Mouse (Mus musculus) MEL (cell line): ENCODE measurements around the gene Prox1. TPM values are rescaled to one million over a fixed set of nuclear protein-coding genes. Genes with fewer than 3 reads are reported as not detected.

Source experiments
- DNase-seq: peaks from one replicate; pipeline ENCODE4 v3.0.0; 2011; ENCODE audit warnings: low read depth, low spot score
- H3K27ac ChIP-seq: 2 replicates; pipeline ENCODE4 v1.5.1; 2012; ENCODE audit warnings: low read depth, mild to moderate bottlenecking, control low read depth, low read length, moderate library complexity; ENCODE audit not compliant: control insufficient read depth
- H3K27me3 ChIP-seq, 2 experiments: fragments of 150-350 bp in 1 of 2; sonication (generic) in 1 of 2; 2 replicates each; pipeline ENCODE4 v1.6.1; 2012; ENCODE audit warnings: low read length in 2 of 2, mild to moderate bottlenecking in 2 of 2, improper control_type of control experiment in 1 of 2, moderate library complexity in 1 of 2; ENCODE audit not compliant: insufficient read depth in 2 of 2, control insufficient read depth in 1 of 2
- H3K36me3 ChIP-seq, 2 experiments: 2 replicates each; pipeline ENCODE4 v1.6.1; 2012 to 2014; ENCODE audit warnings: low read length in 2 of 2, improper control_type of control experiment in 1 of 2, inconsistent platforms in 1 of 2, mild to moderate bottlenecking in 1 of 2; ENCODE audit not compliant: insufficient read depth in 2 of 2, control insufficient read depth in 1 of 2
- H3K4me1 ChIP-seq, 2 experiments: fragments of 150-350 bp in 1 of 2; sonication (generic) in 1 of 2; 2 replicates each; pipeline ENCODE4 v1.6.1; 2012; ENCODE audit warnings: low read length in 2 of 2, improper control_type of control experiment in 1 of 2, mild to moderate bottlenecking in 1 of 2; ENCODE audit not compliant: insufficient read depth in 2 of 2, control insufficient read depth in 1 of 2
- H3K4me3 ChIP-seq, 2 experiments: fragments of 150-350 bp in 1 of 2; sonication (generic) in 1 of 2; 2 replicates each; pipeline ENCODE4 v1.5.1; 2012; ENCODE audit warnings: low read depth in 2 of 2, low read length in 2 of 2, mild to moderate bottlenecking in 2 of 2, moderate library complexity in 2 of 2, control low read depth in 1 of 2, improper control_type of control experiment in 1 of 2; ENCODE audit not compliant: control insufficient read depth in 1 of 2, insufficient read depth in 1 of 2
- H3K79me2 ChIP-seq: 2 replicates; pipeline ENCODE4 v1.6.1; 2012; ENCODE audit warnings: mild to moderate bottlenecking, low read length, moderate library complexity; ENCODE audit not compliant: control insufficient read depth, poor library complexity, insufficient read depth
- H3K9ac ChIP-seq: 2 replicates; pipeline ENCODE4 v1.6.1; 2012; ENCODE audit warnings: low read depth, mild to moderate bottlenecking, control low read depth, low read length, moderate library complexity; ENCODE audit not compliant: control insufficient read depth, poor library complexity, severe bottlenecking
- H3K9me3 ChIP-seq: fragments of 150-350 bp; sonication (generic); replicated peaks from 2 replicates; pipeline ENCODE4 v1.6.1; 2012; ENCODE audit warnings: mild to moderate bottlenecking, low read length, improper control_type of control experiment, moderate library complexity; ENCODE audit not compliant: insufficient read depth
- CHD1 ChIP-seq: IDR thresholded peaks from 2 replicates; pipeline ENCODE4 v1.6.1; 2012; ENCODE audit warnings: low read depth, mild to moderate bottlenecking, inconsistent platforms, low read length, improper control_type of control experiment
- CHD2 ChIP-seq: IDR thresholded peaks from 2 replicates; pipeline ENCODE4 v1.6.1; 2011; ENCODE audit warnings: low read length, improper control_type of control experiment
- E2F4 ChIP-seq: IDR thresholded peaks from 2 replicates; pipeline ENCODE4 v1.6.1; 2011; ENCODE audit warnings: low read depth, low read length, improper control_type of control experiment, borderline replicate concordance
- GATA1 ChIP-seq: IDR thresholded peaks from 2 replicates; pipeline ENCODE4 v1.6.1; 2011; ENCODE audit warnings: low read depth, low read length, improper control_type of control experiment
- HCFC1 ChIP-seq: IDR thresholded peaks from 2 replicates; pipeline ENCODE4 v1.6.1; 2012; ENCODE audit warnings: low read depth, mild to moderate bottlenecking, inconsistent platforms, low read length, improper control_type of control experiment, moderate library complexity
- JUND ChIP-seq: IDR thresholded peaks from 2 replicates; pipeline ENCODE4 v1.6.1; 2011; ENCODE audit warnings: low read depth, mild to moderate bottlenecking, improper control_type of control experiment, low read length
- KAT2A ChIP-seq: conservative IDR thresholded peaks from 2 replicates; pipeline ENCODE4 v1.6.1; 2012; ENCODE audit warnings: low read depth, low read length, improper control_type of control experiment, inconsistent platforms
- MAFK ChIP-seq: IDR thresholded peaks from 2 replicates; pipeline ENCODE4 v1.6.1; 2011; ENCODE audit warnings: low read depth, mild to moderate bottlenecking, low read length, improper control_type of control experiment, borderline replicate concordance
- MAX ChIP-seq: IDR thresholded peaks from 2 replicates; pipeline ENCODE4 v1.6.1; 2011; ENCODE audit warnings: low read length, improper control_type of control experiment
- MAZ ChIP-seq: IDR thresholded peaks from 2 replicates; pipeline ENCODE4 v1.6.1; 2012; ENCODE audit warnings: low read depth, mild to moderate bottlenecking, inconsistent platforms, low read length, improper control_type of control experiment
- NELFE ChIP-seq: IDR thresholded peaks from 2 replicates; pipeline ENCODE4 v1.6.1; 2011; ENCODE audit warnings: low read depth, low read length, improper control_type of control experiment
- NRF1 ChIP-seq: IDR thresholded peaks from 2 replicates; pipeline ENCODE4 v1.6.1; 2014; ENCODE audit warnings: low read depth, mild to moderate bottlenecking, inconsistent platforms, low read length, improper control_type of control experiment, moderate library complexity; ENCODE audit not compliant: poor library complexity, insufficient read depth, severe bottlenecking
- POLR2A ChIP-seq, 2 experiments: IDR thresholded peaks; 2 replicates each; pipeline ENCODE4 v1.6.1; 2011 to 2012; ENCODE audit warnings: low read length in 2 of 2, mild to moderate bottlenecking in 2 of 2, control low read depth in 1 of 2, improper control_type of control experiment in 1 of 2, low read depth in 1 of 2, moderate library complexity in 1 of 2; ENCODE audit not compliant: control insufficient read depth in 1 of 2, insufficient read depth in 1 of 2, poor library complexity in 1 of 2
- POLR2AphosphoS5 ChIP-seq: IDR thresholded peaks from 2 replicates; pipeline ENCODE4 v1.6.1; 2012; ENCODE audit warnings: low read depth, borderline replicate concordance, mild to moderate bottlenecking, inconsistent platforms, low read length, moderate library complexity, mixed read lengths
- RAD21 ChIP-seq: IDR thresholded peaks from 2 replicates; pipeline ENCODE4 v1.6.1; 2011; ENCODE audit warnings: mild to moderate bottlenecking, low read depth, low read length, improper control_type of control experiment
- RCOR1 ChIP-seq: IDR thresholded peaks from 2 replicates; pipeline ENCODE4 v1.6.1; 2012; ENCODE audit warnings: low read depth, mild to moderate bottlenecking, inconsistent platforms, low read length, improper control_type of control experiment
- TAL1 ChIP-seq: IDR thresholded peaks from 2 replicates; pipeline ENCODE4 v1.6.1; 2012; ENCODE audit warnings: mild to moderate bottlenecking, inconsistent platforms, low read length, moderate library complexity, mixed read lengths
- TCF12 ChIP-seq: IDR thresholded peaks from 2 replicates; pipeline ENCODE4 v1.6.1; 2014; ENCODE audit warnings: low read depth, mild to moderate bottlenecking, inconsistent platforms, low read length, improper control_type of control experiment, moderate library complexity
- USF1 ChIP-seq: IDR thresholded peaks from 2 replicates; pipeline ENCODE4 v1.6.1; 2014; ENCODE audit warnings: low read depth, mild to moderate bottlenecking, inconsistent platforms, low read length, improper control_type of control experiment, moderate library complexity
- USF2 ChIP-seq, 2 experiments: IDR thresholded peaks; 2 replicates each; pipeline ENCODE4 v1.6.1; 2011 to 2012; ENCODE audit warnings: improper control_type of control experiment in 2 of 2, low read length in 2 of 2, borderline replicate concordance in 1 of 2, inconsistent platforms in 1 of 2, low read depth in 1 of 2, mild to moderate bottlenecking in 1 of 2; ENCODE audit not compliant: insufficient read depth in 1 of 2
- polyA plus RNA-seq, 2 experiments: library from polyadenylated mRNA; stranded (reverse) in 1 of 2; unstranded in 1 of 2; fragments of >175 nt in 1 of 2; fragments of >200 nt in 1 of 2; gene quantifications; 2 replicates each; pipeline versions ENCODE4 v1.2.1 to v1.2.4; 2012; ENCODE audit warnings: low replicate concordance in 2 of 2, low read depth in 1 of 2; ENCODE audit not compliant: insufficient read length in 2 of 2, insufficient read depth in 1 of 2, missing spikeins in 1 of 2
- total RNA-seq: library from RNA; depleted of rRNA; stranded (reverse); fragments of 300-350 nt; gene quantifications from 2 replicates; pipeline ENCODE4 v1.2.3, GENCODE M21; 2012

Gene Prox1
- total and polyA plus RNA-seq, 3 experiments = not detected

DNA sequence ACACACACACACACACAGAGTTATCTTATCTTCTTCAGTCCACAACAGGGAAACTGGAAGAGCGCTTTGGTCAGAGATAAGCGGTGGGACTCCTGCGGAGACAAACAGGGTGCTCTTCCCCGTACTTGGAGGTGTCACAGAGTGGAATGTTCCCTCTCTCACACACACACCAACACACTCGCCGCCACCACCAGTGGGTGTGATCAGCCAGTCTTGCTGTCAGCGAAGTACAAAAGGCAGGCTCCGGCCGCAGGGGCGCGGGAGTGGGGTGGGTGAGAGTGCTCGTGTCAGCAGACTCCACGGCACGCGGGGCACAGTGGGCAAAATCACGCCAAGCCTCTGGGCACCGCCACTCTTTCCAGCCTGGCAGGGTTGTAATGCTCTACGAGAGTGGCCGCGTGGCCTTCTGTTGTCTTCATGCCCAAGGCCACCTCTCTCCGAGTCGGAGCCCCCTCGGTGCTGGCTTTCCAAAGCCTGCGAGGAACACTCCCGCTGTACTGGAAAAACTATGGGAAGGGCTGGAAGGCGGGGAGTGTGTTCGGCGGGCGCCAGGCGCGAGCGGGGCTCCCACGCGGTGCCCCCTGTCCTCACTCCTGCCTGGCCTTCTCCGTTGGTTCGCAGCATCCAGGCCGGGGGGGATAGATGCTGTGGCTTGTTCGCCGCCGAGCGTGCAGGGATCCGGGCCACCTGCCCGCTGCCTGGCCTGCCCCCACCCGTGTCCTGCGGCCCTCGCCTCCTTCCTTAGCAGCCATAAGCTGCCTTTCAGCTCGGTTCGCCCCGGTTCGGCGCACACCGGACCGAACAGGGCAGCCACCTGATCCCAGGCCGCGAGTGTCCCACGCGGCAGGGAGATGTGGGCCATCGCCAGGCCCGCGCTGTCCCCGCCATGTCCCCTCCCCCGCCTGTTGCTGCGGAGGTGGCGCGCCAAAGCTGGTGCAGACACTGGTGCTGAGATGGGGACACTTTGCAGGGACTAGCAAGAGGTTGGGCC, 4.5 kb upstream of the Prox1 start:
- Histone ChIP-seq H3K9me3 (no peaks in the 10 kb centered on the region), H3K9ac (no peak overlapping the region)

DNA sequence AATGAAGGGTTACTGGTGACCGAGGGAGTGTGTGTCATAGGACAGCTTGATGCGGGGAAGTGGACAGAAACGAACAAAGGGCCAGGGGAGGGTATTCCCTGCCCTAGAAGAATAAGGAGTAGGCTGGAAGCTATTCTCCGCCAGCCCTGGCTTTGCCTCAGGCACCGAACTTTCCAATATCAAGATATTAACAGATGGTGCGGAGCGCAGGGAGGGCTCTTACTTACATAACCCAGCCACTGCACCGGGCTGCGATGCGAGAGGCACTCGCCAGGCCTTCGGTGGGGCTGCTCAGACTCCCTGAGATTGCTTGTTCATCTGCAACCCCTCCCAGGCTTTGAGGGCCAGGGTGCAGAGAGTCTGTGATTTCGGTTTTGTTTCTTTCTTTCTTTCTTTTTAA, 3.7 kb upstream of the Prox1 start:
- no peak overlapping the region for H3K4me3 ChIP-seq
- H3K79me2 ChIP-seq = no peaks in the 10 kb centered on the region
- H3K36me3 ChIP-seq = no peaks in the 10 kb centered on the region
- no peak overlapping the region for H3K27ac ChIP-seq
- DNase-seq = no peak
- no peaks in the 10 kb centered on the region for H3K4me1 ChIP-seq
- no peak for TF ChIP-seq USF2 (IDR thresholded peaks at IDR 0.05; ENCODE audit: borderline replicate concordance in 1 of 2, insufficient read depth in 1 of 2, low read depth in 1 of 2, low read length in 2 of 2)
- TF ChIP-seq MAFK = no peak
- no peak for TF ChIP-seq USF1
- no peak for TF ChIP-seq TCF12
- no peak for TF ChIP-seq CHD1
- no peak for TF ChIP-seq KAT2A
- no peak for TF ChIP-seq MAZ
- no peak for TF ChIP-seq RAD21
- TF ChIP-seq POLR2A (IDR thresholded peaks at IDR 0.05; ENCODE audit: control insufficient read depth in 1 of 2, insufficient read depth in 1 of 2, low read depth in 1 of 2, low read length in 2 of 2, poor library complexity in 1 of 2) = no peak
- no peak for TF ChIP-seq POLR2AphosphoS5
- no peak for TF ChIP-seq GATA1
- TF ChIP-seq E2F4 = no peak
- no peak for TF ChIP-seq CHD2
- TF ChIP-seq RCOR1 = no peak
- no peak for TF ChIP-seq MAX
- TF ChIP-seq NRF1 = no peak
- no peak for TF ChIP-seq HCFC1
- no peak for TF ChIP-seq NELFE
- TF ChIP-seq JUND = no peak
- TF ChIP-seq TAL1 = no peak
- H3K9ac ChIP-seq = no peak overlapping the region
- no peaks in the 10 kb centered on the region for H3K27me3 ChIP-seq
- H3K9me3 ChIP-seq = no peaks in the 10 kb centered on the region

More for the DNA sequence above, 4.5 kb upstream of the Prox1 start:
- no peaks in the 10 kb centered on the region for H3K36me3 ChIP-seq
- no peaks in the 10 kb centered on the region for H3K4me1 ChIP-seq
- no peak overlapping the region for H3K4me3 ChIP-seq
- no peaks in the 10 kb centered on the region for H3K79me2 ChIP-seq
- no peaks in the 10 kb centered on the region for H3K27me3 ChIP-seq
- TF ChIP-seq POLR2A (IDR thresholded peaks at IDR 0.05; ENCODE audit: control insufficient read depth in 1 of 2, insufficient read depth in 1 of 2, low read depth in 1 of 2, low read length in 2 of 2, poor library complexity in 1 of 2) = no peak
- no peak for TF ChIP-seq NELFE
- DNase-seq = no peak
- H3K27ac ChIP-seq = no peak overlapping the region
